Mouse (Mus musculus): ENCODE measurements at regions not wholly inside any gene's neighbourhood (a gene's known extent, or its start where the extent isn't known, plus 50 kb on each side); places are given as distances from the start of the nearest gene placed in this dataset.

DNA sequence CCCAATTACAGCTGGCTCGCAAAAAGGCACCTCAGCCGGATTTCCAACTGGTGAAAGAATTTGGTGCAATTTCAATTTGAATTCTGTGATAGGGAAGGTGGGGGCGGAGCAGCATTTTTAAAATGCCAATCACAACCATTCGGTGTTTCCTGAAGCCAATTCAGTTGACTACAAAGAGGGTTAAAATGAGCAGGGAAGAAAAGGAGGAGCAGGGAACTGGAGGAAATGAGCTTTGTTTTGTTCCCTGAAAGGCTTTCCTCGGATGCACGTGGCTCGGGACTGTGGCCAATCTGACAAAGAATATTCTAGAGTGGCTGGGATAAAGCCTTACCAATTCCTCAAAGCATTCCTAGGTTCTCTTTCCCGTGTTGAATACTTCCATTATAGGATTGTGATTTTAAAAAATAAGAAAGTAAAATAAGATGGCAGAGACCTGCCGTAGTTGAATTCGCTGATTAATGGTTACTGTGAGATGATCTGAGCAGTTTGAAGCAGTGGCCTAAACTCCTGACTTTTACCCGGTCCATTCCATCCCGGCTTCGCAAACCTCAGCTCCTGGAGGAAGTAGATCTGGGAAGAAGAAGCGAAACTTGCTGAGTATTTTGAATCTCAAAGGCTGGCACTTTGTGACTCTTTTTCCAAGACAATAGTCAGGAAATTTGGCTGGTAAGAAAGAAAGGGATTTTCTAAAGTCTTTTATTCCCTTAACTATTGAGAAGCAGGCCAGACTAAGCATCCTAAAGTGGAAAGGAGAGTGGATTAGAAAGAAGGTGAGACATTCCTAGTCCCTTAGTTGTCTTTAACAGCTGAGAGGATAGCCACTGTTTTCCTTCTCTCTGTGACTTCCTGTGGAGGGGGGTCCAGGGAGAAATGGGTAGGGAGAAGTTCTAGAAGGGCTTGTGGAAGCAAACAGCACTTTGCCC, 229.3 kb upstream of the Adgrl2 start:
- ChIA-PET CTCF (interaction anchor here (0.9 to 1.4 kb wide), 2 partner anchors 12 to 20 kb away, joined by 3 to 4 read pairs; no protein-coding TSS in a partner anchor), POLR2A (no interaction called here)
- H3K27me3 ChIP-seq: no peaks in the 10 kb centered on the region
- no peak for DNase-seq (ENCODE audit: low read depth, low spot score)
- in situ Hi-C loops (cut with MboI; ENCODE audit: low pct_unique_long_range_greater_than_20kb): no loop called here
- TF ChIP-seq CTCF (IDR thresholded peaks at IDR 0.05): no peak
- no peak for ATAC-seq

DNA sequence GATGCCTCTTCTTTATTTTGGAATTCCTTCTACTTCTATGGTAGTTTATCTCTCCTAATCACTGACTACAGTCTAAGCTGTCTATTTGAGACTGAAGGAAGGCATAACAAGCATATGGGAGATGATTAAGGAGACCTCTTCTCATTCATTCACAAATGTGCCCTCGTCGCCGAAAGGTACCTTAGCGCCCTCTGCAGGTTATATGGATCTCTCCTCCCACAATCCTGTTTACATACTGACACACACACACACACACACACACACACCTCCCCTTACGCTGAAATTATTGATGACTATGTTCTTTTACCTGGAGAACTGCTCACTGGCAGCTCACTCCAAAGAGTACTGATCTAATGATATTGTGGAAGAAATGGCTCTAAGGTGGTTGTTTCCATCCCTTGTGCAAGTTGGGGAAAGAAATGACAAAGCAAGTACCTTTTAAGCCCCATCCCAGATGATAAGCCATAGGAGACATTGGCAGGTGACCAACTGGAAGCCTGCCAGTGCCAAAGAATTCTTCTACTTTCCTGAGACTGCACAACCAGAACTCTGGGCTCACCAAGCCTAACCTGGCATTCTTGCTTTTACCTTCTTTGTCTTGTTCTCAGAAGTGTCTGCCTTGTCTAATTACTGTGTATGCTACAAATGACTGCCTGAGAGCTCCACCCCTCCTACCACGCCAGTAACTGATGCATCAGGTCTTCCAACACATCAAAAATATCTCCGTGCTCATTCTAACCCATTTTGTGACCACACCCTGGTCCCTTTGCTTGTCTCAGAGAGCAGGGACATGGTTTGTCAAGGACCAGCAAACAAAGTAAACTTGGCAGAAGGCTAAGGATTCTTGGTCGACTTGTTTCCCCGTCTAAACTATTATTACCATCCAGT, 227.8 kb upstream of the Adgrl2 start:
- in situ Hi-C loops (cut with MboI; ENCODE audit: low pct_unique_long_range_greater_than_20kb): no loop called here
- DNase-seq (ENCODE audit: low read depth, low spot score) (no peak), ATAC-seq (no peak)
- ChIA-PET POLR2A (interaction anchor here (0.7 kb wide), 1 partner anchor 14 kb away, joined by 3 read pairs; no protein-coding TSS in a partner anchor), CTCF (interaction anchor here (0.9 to 1.4 kb wide), 2 partner anchors 11 to 21 kb away, joined by 3 to 4 read pairs; no protein-coding TSS in a partner anchor)
- peak; percentile 29 for TF ChIP-seq CTCF (IDR thresholded peaks at IDR 0.05)
- no peaks in the 10 kb centered on the region for H3K27me3 ChIP-seq

DNA sequence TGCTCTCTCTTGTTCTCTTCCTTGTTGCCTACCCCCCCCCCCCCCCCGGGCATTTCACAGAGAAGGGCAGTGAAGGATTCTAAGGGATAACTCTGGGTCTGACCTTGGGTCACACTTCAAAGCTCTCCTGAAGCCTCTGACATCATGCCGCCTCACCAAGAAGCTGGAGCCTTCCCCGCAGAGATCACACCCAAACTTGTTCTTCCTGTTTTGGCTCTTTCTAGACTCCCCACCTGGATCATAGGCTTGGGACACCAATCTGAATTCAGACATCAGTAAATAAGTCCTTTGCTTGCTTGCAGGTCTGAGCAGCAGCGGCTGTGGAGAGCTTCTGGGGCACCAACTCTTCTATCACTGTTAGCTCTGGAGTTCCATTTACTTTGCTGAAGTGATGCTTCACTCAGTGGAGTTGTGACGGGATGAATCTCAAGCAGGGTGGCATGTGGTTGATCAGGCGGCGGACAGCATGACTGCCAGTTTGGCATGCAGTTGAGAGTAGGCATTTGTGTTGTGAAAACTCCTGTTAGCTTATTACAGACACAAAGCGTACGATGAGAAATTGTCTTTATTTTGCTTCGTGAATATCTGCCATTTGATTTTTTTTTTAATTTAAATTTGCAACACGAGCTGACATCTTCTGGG, 226.5 kb upstream of the Adgrl2 start:
- in situ Hi-C loops (cut with MboI; ENCODE audit: low pct_unique_long_range_greater_than_20kb): no loop called here
- no peak for DNase-seq (ENCODE audit: low read depth, low spot score)
- ChIA-PET CTCF (no interaction called here), POLR2A (interaction anchor here (0.7 to 0.8 kb wide), 2 partner anchors 15 to 111 kb away, joined by 3 read pairs; no protein-coding TSS in a partner anchor)
- H3K27me3 ChIP-seq: no peaks in the 10 kb centered on the region
- ATAC-seq: no peak
- TF ChIP-seq CTCF (IDR thresholded peaks at IDR 0.05): no peak

DNA sequence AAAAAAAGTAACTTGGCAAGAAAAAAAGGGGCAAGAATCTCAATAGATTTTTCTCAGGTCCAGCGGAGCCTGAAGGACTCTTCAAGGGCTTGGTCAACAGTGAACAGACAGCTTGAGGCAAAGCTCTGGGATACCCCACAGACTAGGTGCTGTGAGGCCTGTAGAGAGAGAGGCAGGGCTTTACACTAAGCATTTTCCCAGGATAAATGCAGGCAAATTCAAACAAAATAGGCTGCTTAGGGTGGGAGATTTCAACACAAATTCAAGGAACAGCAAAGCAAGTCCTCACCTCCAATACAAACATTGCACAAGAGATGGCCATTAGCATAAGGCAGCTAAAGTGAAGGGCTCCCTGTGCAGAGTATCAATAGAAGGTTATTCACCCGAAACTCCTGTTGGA, 225.3 kb upstream of the Adgrl2 start:
- no peaks in the 10 kb centered on the region for H3K27me3 ChIP-seq
- DNase-seq (ENCODE audit: low read depth, low spot score) (no peak), ATAC-seq (no peak)
- TF ChIP-seq CTCF (IDR thresholded peaks at IDR 0.05): no peak
- POLR2A ChIA-PET: interaction anchor here (1.0 kb wide), 1 partner anchor 14 kb away, joined by 4 read pairs; no protein-coding TSS in a partner anchor
- CTCF ChIA-PET: interaction anchor here (0.9 kb wide), 1 partner anchor 98 kb away, joined by 3 read pairs; no protein-coding TSS in a partner anchor
- in situ Hi-C loops (cut with MboI; ENCODE audit: low pct_unique_long_range_greater_than_20kb): no loop called here

DNA sequence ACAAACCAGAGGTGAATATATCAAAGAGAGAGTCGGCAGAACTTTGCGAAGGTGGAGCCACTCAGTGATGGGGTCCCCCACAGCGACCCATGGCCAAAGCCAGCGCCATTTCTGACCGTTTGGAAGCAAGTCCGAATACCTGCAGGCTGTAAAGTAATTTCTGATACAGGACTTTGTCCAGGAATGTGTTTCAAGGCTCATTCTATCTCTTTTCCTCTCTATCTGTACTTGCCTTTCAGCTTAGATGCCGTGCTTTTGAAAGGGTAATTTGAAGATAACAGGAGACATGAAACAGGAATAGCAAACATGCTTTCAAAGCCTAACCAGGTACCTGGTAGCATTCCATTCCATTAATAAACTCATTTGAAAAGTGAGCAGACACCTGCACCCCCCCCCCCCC, 221.6 kb upstream of the Adgrl2 start:
- no peak for DNase-seq (ENCODE audit: low read depth, low spot score)
- in situ Hi-C loops (cut with MboI; ENCODE audit: low pct_unique_long_range_greater_than_20kb): no loop called here
- ChIA-PET POLR2A (no interaction called here), CTCF (interaction anchor here (2.3 kb wide), 1 partner anchor 13 kb away, joined by 5 read pairs; no protein-coding TSS in a partner anchor)
- no peak for ATAC-seq
- no peaks in the 10 kb centered on the region for H3K27me3 ChIP-seq
- TF ChIP-seq CTCF (IDR thresholded peaks at IDR 0.05): no peak

DNA sequence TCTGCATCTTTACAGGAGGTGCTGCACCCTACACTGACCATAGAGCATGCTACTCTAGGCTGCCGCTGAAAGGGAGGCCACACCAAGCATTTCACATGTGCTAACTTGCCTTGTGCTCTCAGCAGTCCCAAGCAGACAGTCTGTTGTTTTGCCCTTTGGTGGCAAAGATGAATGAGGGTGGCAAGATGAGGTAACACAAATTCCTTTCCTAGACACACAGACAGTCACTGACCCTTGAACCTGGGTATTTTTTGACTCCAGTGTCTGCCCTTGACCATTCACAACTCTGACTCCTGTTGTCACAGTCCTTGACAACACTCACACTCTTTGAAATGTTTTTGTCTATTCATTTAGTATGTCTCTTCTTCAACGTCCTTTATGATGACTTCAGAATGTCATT, 218.9 kb upstream of the Adgrl2 start:
- DNase-seq (ENCODE audit: low read depth, low spot score) (no peak), ATAC-seq (no peak)
- in situ Hi-C loops (cut with MboI; ENCODE audit: low pct_unique_long_range_greater_than_20kb): no loop called here
- CTCF ChIA-PET: no interaction called here
- POLR2A ChIA-PET: no interaction called here
- no peaks in the 10 kb centered on the region for H3K27me3 ChIP-seq
- no peak for TF ChIP-seq CTCF (IDR thresholded peaks at IDR 0.05)

DNA sequence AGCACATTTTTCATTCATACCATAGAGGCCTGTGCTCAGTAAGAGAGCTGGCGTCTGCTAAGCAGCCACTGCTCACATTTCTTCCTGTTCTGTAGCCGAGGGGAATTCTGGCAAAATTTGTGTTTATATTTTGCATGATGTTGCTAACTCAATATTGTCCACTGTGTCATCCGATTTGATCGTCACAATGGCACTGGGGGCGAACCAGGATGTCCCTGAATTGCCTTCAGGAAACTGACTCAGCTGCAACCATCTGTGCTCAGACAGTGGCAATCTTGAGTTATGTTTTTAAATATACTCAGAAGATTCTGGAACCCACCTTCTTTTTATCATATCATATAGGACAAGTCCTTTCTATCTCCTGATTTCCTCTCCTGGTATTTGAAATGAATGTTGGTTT, 213.1 kb upstream of the Adgrl2 start:
- no peaks in the 10 kb centered on the region for H3K27me3 ChIP-seq
- no peak for DNase-seq (ENCODE audit: low read depth, low spot score)
- ATAC-seq: no peak
- ChIA-PET CTCF (interaction anchor here (1.7 kb wide), 1 partner anchor 37 kb away, joined by 4 read pairs; no protein-coding TSS in a partner anchor), POLR2A (no interaction called here)
- in situ Hi-C loops (cut with MboI; ENCODE audit: low pct_unique_long_range_greater_than_20kb): no loop called here
- no peak for TF ChIP-seq CTCF (IDR thresholded peaks at IDR 0.05)

DNA sequence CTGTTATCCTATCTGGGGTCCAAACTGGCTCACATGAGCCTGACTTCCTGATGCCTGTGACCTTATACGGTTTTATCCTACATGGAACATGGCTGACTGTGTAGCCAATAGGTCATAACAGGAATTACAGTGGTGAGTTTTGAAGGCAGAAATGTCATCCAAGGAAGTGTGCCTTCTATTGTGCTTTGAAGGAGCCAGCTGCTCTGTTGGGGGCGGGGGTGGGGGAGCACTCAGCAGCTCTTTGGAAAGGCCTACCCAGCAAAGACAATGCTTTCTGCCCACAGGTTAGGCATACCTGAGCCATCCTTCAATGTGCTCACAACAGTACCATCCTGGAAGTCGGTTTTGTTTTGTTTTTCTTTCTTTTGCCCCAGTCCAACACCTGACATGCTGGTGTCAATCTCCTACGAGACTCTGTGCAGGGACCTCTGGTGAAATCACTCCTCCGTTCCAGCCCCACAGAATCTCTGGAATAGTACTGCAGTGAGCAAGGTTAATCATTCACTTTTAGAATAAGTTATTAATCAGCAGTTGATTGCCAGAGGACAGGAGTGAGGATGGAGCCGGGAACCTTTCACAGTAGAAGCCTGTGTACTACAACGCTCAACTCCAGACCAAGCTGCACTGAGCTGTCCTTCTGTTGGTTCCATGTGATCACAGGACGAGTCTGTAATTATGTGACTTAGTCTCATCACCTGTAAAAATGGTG, 206.3 kb upstream of the Adgrl2 start:
- no peak for DNase-seq (ENCODE audit: low read depth, low spot score)
- in situ Hi-C loops (cut with MboI; ENCODE audit: low pct_unique_long_range_greater_than_20kb): no loop called here
- no peaks in the 10 kb centered on the region for H3K27me3 ChIP-seq
- TF ChIP-seq CTCF (IDR thresholded peaks at IDR 0.05): no peak
- POLR2A ChIA-PET: no interaction called here
- no peak for ATAC-seq
- CTCF ChIA-PET: interaction anchor here (2.3 kb wide), 1 partner anchor 8 kb away, joined by 9 read pairs; no protein-coding TSS in a partner anchor

DNA sequence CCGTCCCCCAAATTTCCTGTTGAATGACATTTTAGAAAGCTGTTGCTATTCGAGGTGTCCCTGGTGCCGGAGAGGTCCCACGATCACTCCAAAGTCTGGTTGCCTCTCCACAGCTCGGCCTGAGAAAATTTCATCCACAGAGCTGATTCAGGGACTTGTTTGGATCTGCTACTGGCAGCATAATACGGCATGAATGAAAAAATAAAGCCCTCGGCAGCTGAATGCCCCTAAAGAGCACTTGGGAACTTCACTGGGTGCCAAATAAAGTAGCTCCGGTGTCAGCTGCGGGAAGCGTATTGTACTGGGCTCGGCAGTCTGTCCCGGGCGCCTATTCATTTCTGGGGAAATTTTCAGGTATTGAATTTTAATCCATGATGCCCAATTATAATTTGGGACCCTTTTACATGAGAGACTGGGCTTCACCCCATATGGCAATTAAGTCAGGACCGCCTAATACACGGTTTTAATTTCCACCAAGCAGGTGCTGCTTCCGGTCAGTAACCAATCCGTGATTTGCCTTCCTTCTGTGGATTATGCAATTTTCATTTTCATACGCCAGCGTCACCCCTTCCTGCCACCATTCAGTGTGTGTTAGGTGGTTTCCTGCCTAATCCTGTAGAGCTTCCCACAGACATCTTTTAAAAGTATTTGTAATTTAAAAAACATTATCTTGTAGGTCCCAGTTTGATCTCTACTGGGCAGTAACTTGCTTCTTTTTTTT, 200.7 kb upstream of the Adgrl2 start:
- ATAC-seq (no peak), DNase-seq (ENCODE audit: low read depth, low spot score) (no peak)
- in situ Hi-C loops (cut with MboI; ENCODE audit: low pct_unique_long_range_greater_than_20kb): no loop called here
- ChIA-PET CTCF (interaction anchor here (1.4 to 4.2 kb wide), 3 partner anchors 8 to 16 kb away, joined by 5 to 20 read pairs (median 5); no protein-coding TSS in a partner anchor), POLR2A (interaction anchor here (0.6 to 1.2 kb wide), 2 partner anchors 10 to 1893 kb away, joined by 3 to 4 read pairs; no protein-coding TSS in a partner anchor)
- no peak for TF ChIP-seq CTCF (IDR thresholded peaks at IDR 0.05)
- no peaks in the 10 kb centered on the region for H3K27me3 ChIP-seq
